Mouse (Mus musculus): ENCODE results near the gene Swt1.

GRCm38 (mm10) chr1:151422178-151422577, 6.1 kb downstream of the Swt1 start:
- TF ChIP-seq POLR2A (IDR thresholded peaks at IDR 0.05; ENCODE audit: control insufficient read depth, extremely low read depth, insufficient read depth, low read length, poor library complexity), result no peak
- TF ChIP-seq CTCF (IDR thresholded peaks at IDR 0.05; ENCODE audit: borderline replicate concordance, control insufficient read depth, extremely low read depth, insufficient read depth, low read length, poor library complexity), result no peak
